Mouse (Mus musculus) cerebellum, adult (tissue): ENCODE measurements around the gene Grik2.
"Not testable (repeated sequence)": the region's sequence is repeated elsewhere in the genome, so short reads cannot be mapped to it uniquely, and the experiment has no call there.

Experiments
- ATAC-seq: cut with Nextera tagmentation; 2 replicates; pipeline ENCODE4 v1.9.2; 2017; ENCODE audit warnings: mild to moderate bottlenecking, moderate library complexity, mixed read lengths; ENCODE audit not compliant: insufficient number of reproducible peaks, low FRiP score, low TSS enrichment

Gene Grik2

DNA sequence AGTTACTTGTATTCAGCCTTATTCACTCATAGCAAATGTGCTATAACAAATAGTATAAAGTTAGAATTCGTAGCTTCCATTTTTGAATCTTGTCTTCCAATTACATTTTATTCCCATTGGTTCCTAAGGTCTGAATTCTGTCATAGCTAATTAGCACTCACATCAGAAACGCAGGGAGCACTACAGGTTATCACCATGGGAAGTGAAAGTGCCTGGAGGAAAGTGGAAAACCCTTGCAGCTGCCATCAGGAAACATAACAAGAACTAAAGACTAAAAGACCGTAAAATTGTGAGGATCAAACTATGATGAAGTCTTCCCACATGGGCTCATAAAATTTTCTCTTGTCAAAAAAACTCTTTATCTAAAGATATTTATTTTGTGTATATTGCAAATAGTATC lies 405.6 kb downstream of the Grik2 start:
- no peak for ATAC-seq

DNA sequence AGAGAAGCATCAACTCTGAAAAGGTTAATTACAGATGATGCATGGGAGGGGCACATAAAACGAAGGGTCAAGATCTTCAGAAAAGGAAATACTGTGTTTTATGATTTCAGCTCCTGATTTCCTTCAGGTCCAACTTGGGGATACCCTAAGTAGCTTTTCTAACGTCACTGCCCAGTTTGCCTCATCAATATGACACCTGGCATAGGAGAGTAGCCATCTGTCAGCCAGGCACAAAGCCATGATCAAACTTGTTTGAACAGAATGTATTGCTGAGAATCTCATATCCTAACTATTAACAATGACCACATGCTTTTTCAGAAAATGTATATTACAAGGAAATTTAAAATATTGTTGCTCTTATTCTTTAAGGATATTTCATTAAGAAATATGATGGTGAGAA lies 406.7 kb downstream of the Grik2 start:
- peak; percentile 86 for ATAC-seq

DNA sequence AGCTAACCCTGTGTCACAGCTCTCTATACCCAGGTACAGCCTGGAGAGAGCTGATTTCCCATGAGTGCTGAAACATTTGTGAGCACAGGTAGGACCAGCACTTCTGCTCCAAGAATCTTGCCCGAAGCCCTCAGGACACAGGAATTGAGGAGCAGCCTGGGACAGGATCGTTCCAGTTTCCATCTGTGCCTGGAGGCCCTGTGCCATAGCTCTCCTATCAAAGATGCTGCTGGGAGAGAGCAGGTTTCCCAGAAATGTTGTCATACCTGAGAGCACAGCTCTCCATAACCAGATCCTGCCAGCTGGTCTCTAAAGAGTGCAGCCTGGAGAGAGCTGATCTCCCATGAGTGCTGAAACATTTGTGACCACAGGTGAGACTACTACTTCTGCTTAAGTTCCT lies 420.0 kb downstream of the Grik2 start:
- ATAC-seq, result peak; percentile 98

DNA sequence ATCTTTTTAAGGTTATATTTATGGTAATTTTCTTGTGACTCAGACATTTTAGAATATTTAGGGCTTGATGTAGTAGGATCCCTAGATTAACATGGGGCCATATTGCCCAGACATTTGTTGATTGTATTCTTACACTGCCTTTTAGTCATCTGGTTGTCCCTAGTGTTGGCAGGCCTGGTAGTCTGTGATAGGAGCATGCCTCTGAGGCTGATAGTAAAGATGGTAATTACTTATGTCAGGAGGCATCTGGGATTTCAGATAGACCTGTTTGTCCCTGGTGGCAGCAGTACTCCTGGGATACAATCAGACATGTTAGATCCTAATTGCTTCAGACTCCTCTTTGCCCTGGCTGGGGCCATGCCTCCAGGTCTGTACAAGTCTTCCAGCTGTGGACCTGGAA lies 423.3 kb downstream of the Grik2 start:
- ATAC-seq, result no peak

DNA sequence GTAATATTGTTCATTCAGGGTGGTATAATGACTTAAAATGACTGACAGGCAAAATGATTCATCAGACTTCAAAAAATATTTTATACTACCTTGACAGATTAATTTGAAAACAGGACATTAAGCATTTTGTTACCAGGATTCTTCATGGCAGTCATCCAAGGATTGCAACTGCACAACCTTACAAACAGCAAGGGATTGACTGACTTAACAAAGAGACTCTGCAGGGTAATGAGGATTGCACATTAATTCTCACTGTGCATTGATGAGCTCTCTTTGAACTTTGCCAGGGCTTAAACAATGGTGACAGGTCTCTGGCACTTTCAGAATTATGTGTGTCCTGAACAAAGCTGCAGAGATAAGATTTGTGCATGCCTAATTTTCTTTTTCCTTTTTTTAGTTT lies 466.2 kb downstream of the Grik2 start:
- no peak for ATAC-seq

DNA sequence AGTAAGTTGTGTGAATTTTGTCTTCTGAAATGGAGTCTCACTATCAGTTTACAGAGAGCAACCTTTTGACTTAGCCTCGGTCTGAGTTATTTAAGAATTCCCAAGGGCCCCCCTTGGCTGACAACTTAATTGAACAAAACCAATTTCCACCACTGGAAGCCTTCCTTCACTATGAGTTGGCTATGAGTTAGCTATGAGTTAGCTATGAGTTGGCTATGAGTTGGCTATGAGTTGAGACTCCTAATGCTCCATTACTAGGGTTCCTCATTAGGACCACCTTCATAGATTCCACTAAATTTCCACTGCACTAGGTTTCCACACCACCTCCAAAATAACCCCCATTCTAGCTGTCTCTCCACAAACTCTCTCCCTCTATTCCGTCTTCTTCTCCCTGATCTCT lies 468.7 kb downstream of the Grik2 start:
- ATAC-seq, result no peak

DNA sequence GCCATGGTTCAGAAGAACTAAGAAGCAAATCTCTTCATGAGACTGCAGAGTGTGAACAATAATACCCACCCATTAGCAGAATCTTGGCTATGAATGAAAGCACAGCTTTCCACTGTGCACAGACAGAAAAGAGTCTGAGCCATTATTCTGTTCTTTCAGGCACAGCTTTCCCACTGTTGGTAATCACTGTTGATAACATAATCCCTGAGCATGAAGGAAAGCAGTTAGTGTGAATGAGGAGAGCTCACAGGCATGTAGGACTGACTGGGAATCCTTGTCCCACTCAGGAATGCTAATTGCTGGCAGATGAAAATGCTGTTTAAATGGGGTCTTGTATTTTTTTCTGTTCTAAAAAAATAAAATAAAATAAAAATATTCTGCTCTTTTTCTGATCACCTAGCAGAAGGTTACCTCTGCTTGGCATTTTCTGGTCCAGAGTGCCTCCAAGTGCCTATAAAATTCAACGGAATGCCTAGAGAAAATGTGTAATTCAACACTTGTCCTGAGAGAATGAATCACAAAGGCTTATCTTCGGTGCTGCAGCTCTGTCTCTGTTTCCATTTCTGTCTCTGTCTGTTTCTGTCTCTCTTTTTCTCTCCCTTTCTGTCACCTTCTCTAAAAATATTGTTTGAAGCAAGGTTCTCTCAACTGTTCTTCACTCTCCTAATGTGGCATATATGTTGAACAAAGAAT lies 532.2 kb downstream of the Grik2 start:
- ATAC-seq, result no peak

DNA sequence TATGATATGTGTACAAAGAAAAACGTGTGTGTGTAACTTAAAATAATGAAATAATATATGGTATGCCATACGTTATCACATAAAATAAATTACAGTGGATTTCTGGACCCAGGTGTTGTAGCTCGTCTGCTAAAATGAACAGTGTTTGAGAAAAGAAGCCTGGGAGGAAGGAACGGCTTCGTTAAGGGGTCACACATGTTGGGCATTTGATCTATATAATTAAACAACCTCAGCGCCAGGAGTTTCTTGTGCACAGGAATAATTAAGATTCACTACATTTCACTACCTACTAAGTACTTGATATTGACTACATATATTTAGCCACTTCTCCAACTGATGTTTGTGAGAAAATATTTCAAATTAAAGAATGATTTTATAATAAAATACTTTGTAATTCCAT lies 551.2 kb downstream of the Grik2 start:
- ATAC-seq, result not testable (repeated sequence)

DNA sequence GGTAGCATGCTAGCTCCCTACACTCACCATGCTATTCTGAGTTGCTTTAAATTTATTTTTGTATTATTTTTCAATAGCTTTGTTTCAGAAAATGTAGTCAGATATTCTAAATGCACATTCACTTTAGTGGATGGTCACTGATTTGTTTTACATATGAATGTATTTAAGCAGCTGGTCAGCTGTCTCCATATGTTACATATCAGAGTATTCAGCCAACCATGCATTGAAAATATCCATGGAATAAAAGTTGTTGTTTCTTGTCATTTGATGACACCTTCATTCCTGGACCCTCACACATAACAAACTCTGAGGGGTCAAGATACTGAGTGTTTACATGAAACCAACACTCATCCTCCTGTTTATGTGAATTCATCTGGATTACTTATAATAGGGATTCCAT lies 551.7 kb downstream of the Grik2 start:
- not testable (repeated sequence) for ATAC-seq

DNA sequence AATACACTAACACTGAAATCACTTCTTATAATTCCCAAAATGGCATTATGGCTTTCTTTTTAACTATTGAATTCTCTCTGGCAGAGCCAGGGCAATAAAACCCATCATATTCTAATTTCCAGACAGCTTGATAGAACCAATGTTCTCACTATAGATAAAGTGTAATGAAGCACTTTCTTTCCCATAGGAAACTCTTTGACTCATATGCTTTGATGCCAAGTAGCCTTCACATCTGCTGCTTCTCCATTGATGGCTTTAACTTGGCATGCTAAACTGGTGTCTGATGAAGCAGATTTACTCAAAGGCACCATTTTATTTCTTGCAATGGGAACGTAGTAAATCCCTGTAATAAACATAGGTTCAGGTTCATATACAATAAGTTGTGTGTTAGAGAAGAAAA lies 568.5 kb downstream of the Grik2 start:
- ATAC-seq, result no peak

DNA sequence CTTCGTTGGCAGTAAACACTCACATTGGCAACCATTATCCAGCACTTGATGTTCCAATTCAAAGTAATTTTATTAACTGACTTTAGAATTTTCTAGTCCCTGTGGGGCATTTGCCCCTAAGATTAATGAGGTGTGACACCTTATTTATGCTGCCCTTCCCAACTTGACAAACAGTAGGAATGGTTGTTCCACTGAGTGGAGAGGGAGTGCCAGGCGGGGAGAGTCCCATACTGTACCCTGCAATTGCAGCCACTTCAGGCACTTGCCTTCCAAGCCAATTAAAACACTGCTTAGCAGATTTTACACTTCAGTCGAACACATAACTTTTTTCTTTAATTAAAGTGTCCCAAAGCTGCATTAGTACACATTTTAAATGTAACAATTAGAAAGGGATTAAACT lies 568.9 kb downstream of the Grik2 start:
- ATAC-seq, result no peak

DNA sequence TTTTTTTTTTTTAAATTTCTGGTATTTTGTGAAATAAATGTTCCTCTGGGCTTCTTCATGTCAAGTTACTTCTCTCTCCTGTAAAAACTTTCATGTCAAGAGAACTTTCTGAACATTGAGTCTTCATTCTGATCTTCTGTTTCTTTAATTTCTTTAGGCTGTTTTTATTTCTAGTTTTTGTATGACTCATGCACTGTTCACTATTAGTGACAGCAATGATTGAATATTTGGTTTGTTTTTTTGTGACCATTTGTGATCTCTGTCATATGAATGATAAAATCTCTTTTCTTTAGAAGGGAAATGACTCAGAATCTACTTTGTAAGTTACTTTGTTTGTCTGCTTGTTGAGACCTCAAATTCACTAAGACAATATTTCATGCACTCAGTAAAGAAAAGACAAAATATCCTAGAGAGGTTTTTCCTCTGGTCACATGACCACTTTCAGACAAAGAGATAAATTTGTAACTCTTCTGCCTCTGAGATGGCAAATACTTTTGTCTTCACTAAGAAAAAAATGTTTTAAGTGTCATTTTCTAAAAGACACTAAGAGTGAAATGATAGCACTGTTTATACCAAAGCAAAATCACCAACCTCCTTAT lies 596.7 kb downstream of the Grik2 start:
- no peak for ATAC-seq

DNA sequence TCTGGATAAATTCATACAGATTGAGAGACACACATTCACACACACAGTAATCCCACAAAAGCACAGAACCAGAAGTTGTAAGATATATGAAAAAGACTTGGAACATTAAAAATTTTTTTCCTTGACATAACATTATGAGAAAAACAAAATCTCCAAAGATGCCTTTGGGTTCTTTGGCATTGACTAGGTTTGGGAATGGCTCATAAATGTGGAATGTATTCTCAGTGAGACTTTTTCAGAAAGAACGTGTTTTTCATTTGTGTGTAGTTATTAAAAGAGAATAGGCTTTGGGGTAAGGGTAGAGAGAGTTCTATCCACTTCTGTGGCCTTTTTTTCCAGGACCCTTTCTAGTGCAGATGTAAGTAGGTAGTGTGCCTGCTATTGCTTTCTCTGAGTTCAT lies 597.3 kb downstream of the Grik2 start:
- no peak for ATAC-seq

DNA sequence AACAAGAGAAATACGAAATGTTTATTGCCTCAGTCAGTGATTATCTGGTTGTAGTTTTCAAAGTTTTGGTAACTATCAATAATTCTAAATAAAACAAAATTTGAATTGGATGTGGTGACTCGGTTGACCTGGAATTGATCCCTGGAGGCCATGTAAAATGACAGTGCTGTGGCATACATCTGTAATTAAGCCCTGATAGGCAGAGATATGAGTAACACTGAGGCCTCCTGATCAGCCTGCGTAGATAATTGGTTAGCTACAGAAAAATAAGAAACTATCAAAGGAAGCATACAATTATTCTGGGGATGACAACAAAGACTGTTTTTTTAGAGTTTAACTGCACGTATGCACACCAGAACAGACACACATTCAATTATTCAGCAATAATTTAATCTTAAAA lies 634.4 kb downstream of the Grik2 start:
- no peak for ATAC-seq

DNA sequence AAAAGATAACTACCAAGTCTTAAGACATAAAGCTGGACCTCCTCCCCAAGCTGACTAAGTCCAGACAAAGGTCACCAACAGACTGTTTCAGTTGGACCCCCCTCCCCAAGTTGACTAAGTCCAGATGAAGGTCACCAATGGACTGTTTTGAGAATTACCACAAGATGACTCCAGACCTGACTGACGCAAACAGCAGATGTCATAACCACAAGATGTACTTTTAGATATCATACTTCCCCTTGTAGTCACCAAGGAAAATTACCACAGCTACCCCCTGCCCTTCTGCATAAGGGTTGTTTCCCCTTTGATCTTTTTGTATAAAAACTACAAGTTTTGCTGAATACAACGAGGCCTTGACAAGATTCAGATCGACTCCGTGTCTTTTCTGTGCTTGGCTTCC lies 637.1 kb downstream of the Grik2 start:
- ATAC-seq, result not testable (repeated sequence)

DNA sequence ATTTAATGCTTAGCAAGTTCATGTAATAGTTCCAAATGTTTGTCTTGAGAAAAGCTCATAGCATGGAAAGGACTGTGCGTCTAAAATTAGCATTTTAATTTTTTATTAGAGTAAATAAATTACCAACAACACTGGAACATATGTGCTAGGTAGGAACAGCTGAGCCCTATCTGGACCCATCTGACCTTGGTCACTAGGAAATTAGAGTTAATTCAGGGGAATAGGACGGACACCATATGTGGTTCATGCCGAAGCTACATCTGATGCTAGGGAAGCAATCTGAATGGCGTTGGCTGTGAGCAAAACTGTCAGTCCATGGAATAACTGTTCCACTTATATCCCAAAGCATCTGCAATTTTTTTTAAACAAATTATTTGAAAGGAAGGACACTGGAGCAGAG lies 638.9 kb downstream of the Grik2 start:
- peak; percentile 97 for ATAC-seq

DNA sequence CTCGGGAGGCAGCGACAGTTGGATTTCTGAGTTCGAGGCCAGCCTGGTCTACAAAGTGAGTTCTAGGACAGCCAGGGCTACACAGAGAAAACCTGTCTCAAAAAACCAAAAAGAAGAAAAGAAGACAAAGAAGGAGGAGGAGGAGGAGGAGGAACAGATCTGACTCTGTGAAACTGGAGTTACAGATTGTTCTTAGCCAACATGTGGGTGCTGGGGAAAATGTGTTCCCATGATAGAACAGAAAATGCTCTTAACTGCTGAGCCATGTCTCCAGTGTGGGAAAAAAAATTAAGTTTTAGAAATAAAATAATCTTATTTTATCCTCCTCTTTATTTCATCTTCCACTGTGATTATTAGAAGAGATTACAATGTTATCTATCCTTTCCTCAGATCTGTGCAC lies 645.9 kb downstream of the Grik2 start:
- ATAC-seq, result no peak

DNA sequence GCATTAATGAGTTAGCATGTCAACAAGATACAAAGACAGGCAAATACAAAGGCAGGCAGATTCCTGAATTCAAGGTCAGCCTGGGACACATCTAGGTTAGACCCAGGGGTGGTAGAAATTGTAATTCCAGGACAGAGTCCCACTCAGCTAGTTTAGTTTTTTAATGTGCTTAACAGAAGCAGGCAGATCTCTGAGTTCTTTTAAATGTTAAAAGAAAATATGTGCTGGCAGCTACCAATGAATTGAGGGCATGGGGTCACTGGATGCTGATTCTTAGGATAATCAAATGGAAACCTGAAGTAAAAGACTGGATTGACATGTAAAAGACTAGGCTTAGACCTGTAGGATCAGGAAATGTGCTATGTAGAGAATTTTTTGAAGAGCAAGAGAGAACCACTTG lies 651.8 kb downstream of the Grik2 start:
- no peak for ATAC-seq

DNA sequence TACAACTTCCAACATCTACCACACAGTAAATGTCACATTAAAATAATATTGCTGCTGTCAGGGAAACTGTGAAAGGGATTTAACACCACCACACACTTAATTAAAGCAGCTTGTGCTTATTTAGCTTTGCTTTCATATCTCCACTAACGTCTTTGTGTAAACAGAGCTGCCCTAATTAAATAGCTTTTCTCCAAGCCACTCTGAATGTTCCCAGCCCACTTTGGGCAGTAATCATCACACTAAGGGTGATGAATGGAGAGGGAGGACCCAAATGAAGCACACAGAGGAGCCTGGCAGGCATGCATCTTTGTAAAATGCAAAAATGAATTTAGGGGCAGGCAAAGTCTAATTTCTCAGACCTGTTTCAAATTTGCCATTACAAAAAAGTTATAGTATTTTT lies 657.3 kb downstream of the Grik2 start:
- no peak for ATAC-seq

DNA sequence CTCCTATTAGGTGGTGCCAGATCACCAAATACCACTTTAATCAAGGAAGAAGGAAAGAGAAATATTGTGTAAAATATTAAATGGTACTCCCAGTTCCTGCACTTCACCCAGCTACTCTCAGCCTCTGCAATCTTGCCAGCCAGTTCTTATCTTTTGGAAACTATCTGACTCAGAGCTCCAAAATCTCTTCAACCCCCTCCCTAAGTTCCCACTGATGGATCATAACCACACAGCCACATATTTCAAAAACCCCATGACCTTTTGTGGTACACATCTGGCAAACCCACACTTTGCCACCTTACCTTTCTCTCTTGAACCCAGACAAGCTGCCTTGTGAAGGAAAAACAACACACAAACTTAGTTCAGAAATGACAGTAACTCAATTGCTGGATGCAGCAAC lies 738.2 kb downstream of the Grik2 start:
- ATAC-seq, result no peak

DNA sequence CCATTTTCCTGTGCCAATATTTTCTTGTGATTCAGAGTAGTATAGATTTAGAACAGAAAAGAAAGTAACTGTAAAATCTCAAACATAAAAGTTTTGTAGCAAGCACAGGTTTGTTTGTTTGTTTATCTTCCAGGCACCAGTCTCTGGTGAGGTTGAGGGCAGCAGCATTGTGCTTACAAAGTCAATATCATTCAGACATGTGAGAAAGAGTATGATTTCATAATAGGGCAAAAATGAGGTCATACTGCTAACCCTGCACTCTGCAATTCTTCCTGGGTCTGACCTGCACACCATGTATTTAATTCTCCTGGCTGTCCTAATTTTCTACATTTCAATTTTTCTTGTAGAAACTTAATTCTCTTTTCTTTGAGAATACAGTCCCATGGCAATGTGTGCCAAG lies 739.2 kb downstream of the Grik2 start:
- ATAC-seq, result no peak
